ENCODE assay signal across 10 mouse cellular contexts in the genomic region with DNA sequence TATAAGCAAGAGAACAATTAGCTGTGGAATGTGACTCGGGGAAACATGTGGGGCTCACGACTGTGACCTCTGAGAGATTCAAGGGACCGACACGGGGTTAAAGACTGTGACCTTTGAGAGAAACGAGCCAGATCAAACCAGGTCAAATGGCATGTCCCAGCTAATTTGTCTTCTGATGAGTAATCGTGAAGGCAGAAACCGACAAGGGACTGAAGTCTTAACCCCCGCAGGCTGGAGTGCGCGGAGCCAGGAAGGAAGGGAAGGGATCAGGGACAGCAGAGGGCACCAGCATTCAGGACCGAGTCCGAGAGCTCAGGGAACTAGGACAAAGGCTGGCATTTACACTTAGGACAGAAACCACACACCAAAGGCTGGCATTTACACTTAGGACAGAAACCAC. TPM values are rescaled to one million over a fixed set of nuclear protein-coding genes. Genes with fewer than 3 reads are reported as not detected.
DNase-seq lines count a peak whose midpoint lies in the region; ATAC-seq lines count a peak whose summit lies in the region.
"Had no signal": no experiment of that assay in that cellular context is flagged by ENCODE, and none has a peak within 500 bp of the region (broad histone marks: within the 10 kb centered on the region; RNA-seq: fewer than 3 reads in every experiment).

No protein-coding gene starts in this region.

- no peak overlapping the region for H3K4me3 ChIP-seq in forebrain, embryonic 12.5 days (replicated peaks)
- H3K4me3 ChIP-seq in forebrain, embryonic 11.5 days (ENCODE audit: low read depth, low read length) = no peak overlapping the region
- H3K4me3 ChIP-seq in midbrain, embryonic 14.5 days (replicated peaks; ENCODE audit: low read depth, low read length) = no peak overlapping the region

- H3K9ac ChIP-seq in forebrain, embryonic 12.5 days = 0 out of 2 replicates have a peak overlapping the region, but pooled peaks have one; percentile 12
- no peak overlapping the region for H3K9ac ChIP-seq in forebrain, embryonic 11.5 days (ENCODE audit: low read length)
- H3K9ac ChIP-seq in midbrain, embryonic 14.5 days (replicated peaks; ENCODE audit: low read length) = peak overlapping the region; percentile 13; the same call in 1 of the 2 replicates

- H3K9me3 ChIP-seq in forebrain, embryonic 12.5 days = no peaks in the 10 kb centered on the region
- H3K9me3 ChIP-seq in forebrain, embryonic 11.5 days (ENCODE audit: control insufficient read depth, low read length) = no peaks in the 10 kb centered on the region
- no peaks in the 10 kb centered on the region for H3K9me3 ChIP-seq in midbrain, embryonic 14.5 days (ENCODE audit: control insufficient read depth, low read length)

- no peak overlapping the region for H3K27ac ChIP-seq in forebrain, embryonic 12.5 days
- H3K27ac ChIP-seq in forebrain, embryonic 11.5 days (ENCODE audit: low read depth, low read length) = no peak overlapping the region
- peak overlapping the region; percentile 41; the same call in 1 of the 2 replicates for H3K27ac ChIP-seq in midbrain, embryonic 14.5 days (replicated peaks; ENCODE audit: low read depth, low read length)

- peaks cover 18% of the 10 kb centered on the region for H3K4me1 ChIP-seq in forebrain, embryonic 12.5 days
- H3K4me1 ChIP-seq in forebrain, embryonic 11.5 days (replicated peaks; ENCODE audit: control insufficient read depth, insufficient read depth, low read length) = peaks cover 6% of the 10 kb centered on the region; the same call in 1 of the 2 replicates
- H3K4me1 ChIP-seq in midbrain, embryonic 14.5 days (ENCODE audit: control insufficient read depth, insufficient read depth, low read length) = peaks cover 23% of the 10 kb centered on the region

- ATAC-seq in forebrain, embryonic 12.5 days (ENCODE audit: low FRiP score) = no peak
- no peak for ATAC-seq in forebrain, embryonic 11.5 days (replicated peaks; ENCODE audit: low FRiP score)
- ATAC-seq in midbrain, embryonic 14.5 days (ENCODE audit: low FRiP score, low TSS enrichment) = no peak

- no peak for DNase-seq in forebrain, embryonic 11.5 days (ENCODE audit: low spot score)
- peak; percentile 51 for DNase-seq in Muller cell, postnatal 12 days (ENCODE audit: inconsistent ontology term)
- DNase-seq in embryo, embryonic 9.5 days (ENCODE audit: extremely low spot score) = peak; percentile 71
- peak; percentile 60 for DNase-seq in midbrain, embryonic 14.5 days
- no peak for DNase-seq in ovary, postnatal 10 days (ENCODE audit: low spot score)
- no peak for DNase-seq in cerebellum, adult 9-11 months
- DNase-seq in lung, postnatal 25 days (ENCODE audit: low spot score) = no peak
- DNase-seq: heart, postnatal 14 days; liver had no signal

- H3K4me2 ChIP-seq in forebrain, embryonic 12.5 days = no peak overlapping the region
- H3K4me2 ChIP-seq in forebrain, embryonic 11.5 days (ENCODE audit: low read depth, low read length, severe bottlenecking) = no peak overlapping the region
- no peak overlapping the region for H3K4me2 ChIP-seq in midbrain, embryonic 14.5 days (ENCODE audit: low read length)

- 7% methylated on average over 12 of the region's 12 CpGs for WGBS in forebrain, embryonic 12.5 days
- 10% methylated on average over 12 of the region's 12 CpGs for WGBS in forebrain, embryonic 11.5 days
- 6% methylated on average over 12 of the region's 12 CpGs for WGBS in midbrain, embryonic 14.5 days

- peaks cover 7% of the 10 kb centered on the region for H3K36me3 ChIP-seq in forebrain, embryonic 12.5 days (replicated peaks)
- no peaks in the 10 kb centered on the region for H3K36me3 ChIP-seq in forebrain, embryonic 11.5 days (ENCODE audit: control insufficient read depth, insufficient read depth, low read length)
- H3K36me3 ChIP-seq in midbrain, embryonic 14.5 days (ENCODE audit: control insufficient read depth, insufficient read depth, low read length) = peaks cover 10% of the 10 kb centered on the region

- no peaks in the 10 kb centered on the region for H3K27me3 ChIP-seq in forebrain, embryonic 12.5 days
- no peaks in the 10 kb centered on the region for H3K27me3 ChIP-seq in forebrain, embryonic 11.5 days (ENCODE audit: control insufficient read depth, insufficient read depth, low read length)
- H3K27me3 ChIP-seq in midbrain, embryonic 14.5 days (ENCODE audit: control insufficient read depth, insufficient read depth, low read length) = no peaks in the 10 kb centered on the region

RNA-seq across cellular contexts. Expression of a gene that starts 29.4 kb away (rescaled TPM):
- 41.6 and 44.1 TPM in 2 replicates for polyA plus RNA-seq in forebrain, embryonic 12.5 days (2016; fragmentation: Nextera tagmentation; extraction: Ambion mirVana)
- polyA plus RNA-seq in forebrain, embryonic 11.5 days (2014; fragmentation: Nextera tagmentation; extraction: Ambion mirVana) = 54.6 and 56.9 TPM in 2 replicates
- 21.0 and 28.4 TPM in 2 replicates for polyA plus RNA-seq in midbrain, embryonic 14.5 days (2014; fragmentation: Nextera tagmentation; extraction: Ambion mirVana)

RNA-seq across cellular contexts. Expression of a gene that starts 45.9 kb away (rescaled TPM):
- 40.4 and 41.5 TPM in 2 replicates for polyA plus RNA-seq in forebrain, embryonic 12.5 days (2016; fragmentation: Nextera tagmentation; extraction: Ambion mirVana)
- polyA plus RNA-seq in forebrain, embryonic 11.5 days (2014; fragmentation: Nextera tagmentation; extraction: Ambion mirVana) = 40.0 and 40.1 TPM in 2 replicates
- 43.3 and 49.8 TPM in 2 replicates for polyA plus RNA-seq in midbrain, embryonic 14.5 days (2014; fragmentation: Nextera tagmentation; extraction: Ambion mirVana)

RNA-seq across cellular contexts. Expression of a gene that starts 47.2 kb away (rescaled TPM):
- 43.0 and 45.8 TPM in 2 replicates for polyA plus RNA-seq in forebrain, embryonic 12.5 days (2016; fragmentation: Nextera tagmentation; extraction: Ambion mirVana)
- polyA plus RNA-seq in forebrain, embryonic 11.5 days (2014; fragmentation: Nextera tagmentation; extraction: Ambion mirVana) = 36.3 and 40.3 TPM in 2 replicates
- 77.0 and 80.4 TPM in 2 replicates for polyA plus RNA-seq in midbrain, embryonic 14.5 days (2014; fragmentation: Nextera tagmentation; extraction: Ambion mirVana)

RNA-seq across cellular contexts. Expression of a gene that starts 55.0 kb away (rescaled TPM):
- polyA plus RNA-seq in forebrain, embryonic 12.5 days (2016; fragmentation: Nextera tagmentation; extraction: Ambion mirVana) = 29.0 and 30.2 TPM in 2 replicates
- 27.6 and 30.4 TPM in 2 replicates for polyA plus RNA-seq in forebrain, embryonic 11.5 days (2014; fragmentation: Nextera tagmentation; extraction: Ambion mirVana)
- 18.3 and 18.6 TPM in 2 replicates for polyA plus RNA-seq in midbrain, embryonic 14.5 days (2014; fragmentation: Nextera tagmentation; extraction: Ambion mirVana)

Comparison
In these comparisons a context has a peak if more than half of its experiments do, and no peak if none do; other contexts are left out.
1. DNase-seq: peak in Muller cell, postnatal 12 days (single experiment), embryo, embryonic 9.5 days (single experiment) and midbrain, embryonic 14.5 days (single experiment); none in forebrain, embryonic 11.5 days (single experiment), ovary, postnatal 10 days (single experiment), cerebellum, adult 9-11 months (single experiment) and lung, postnatal 25 days (single experiment).